Mouse (Mus musculus) neural tube, embryonic 10.5 days (tissue): ENCODE data around the gene Ehd3.
"Not testable (repeated sequence)": the region's sequence is repeated elsewhere in the genome, so short reads cannot be mapped to it uniquely, and the experiment has no call there.

Experiments
- DNase-seq: peaks from one replicate; pipeline ENCODE4 v3.0.0-alpha.2; 2017; ENCODE audit warnings: low spot score; ENCODE audit errors: extremely low spot score

Ehd3 gene

DNA sequence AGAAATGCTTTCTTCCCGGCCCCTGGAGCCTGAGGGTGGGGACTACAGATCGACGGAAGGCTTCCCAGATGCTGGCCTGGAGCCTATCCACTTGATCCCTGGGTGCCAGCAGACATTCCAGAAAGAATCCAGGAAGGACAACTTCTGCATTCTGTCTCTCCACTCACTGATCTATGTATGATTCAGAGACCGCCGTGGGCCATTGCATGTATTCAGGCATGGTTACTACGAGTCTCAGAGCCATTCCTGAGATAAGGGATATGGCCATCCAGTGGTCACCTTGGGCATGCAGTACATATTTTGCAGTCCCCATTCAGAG, 20.0 kb downstream of the Ehd3 start:
- no peak for DNase-seq

DNA sequence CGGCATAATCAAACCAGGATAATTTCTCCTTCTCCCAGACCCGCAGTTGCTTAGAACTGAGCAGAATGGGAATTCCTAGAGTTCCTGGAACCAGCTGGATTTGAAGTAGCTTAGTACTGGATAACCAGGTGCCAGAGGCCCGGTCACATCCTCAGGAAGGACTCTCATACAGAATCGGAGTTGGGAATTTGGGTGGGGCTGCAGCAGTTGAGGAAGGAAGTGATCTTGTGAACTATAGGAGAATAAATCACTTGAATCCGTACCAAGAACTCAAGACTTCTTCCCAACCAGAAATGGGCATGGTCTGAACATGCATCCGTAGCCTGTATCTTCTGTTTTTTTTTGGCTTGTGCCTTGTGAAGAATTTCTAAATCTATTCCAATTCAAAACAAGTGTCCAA, 22.2 kb downstream of the Ehd3 start:
- no peak for DNase-seq

DNA sequence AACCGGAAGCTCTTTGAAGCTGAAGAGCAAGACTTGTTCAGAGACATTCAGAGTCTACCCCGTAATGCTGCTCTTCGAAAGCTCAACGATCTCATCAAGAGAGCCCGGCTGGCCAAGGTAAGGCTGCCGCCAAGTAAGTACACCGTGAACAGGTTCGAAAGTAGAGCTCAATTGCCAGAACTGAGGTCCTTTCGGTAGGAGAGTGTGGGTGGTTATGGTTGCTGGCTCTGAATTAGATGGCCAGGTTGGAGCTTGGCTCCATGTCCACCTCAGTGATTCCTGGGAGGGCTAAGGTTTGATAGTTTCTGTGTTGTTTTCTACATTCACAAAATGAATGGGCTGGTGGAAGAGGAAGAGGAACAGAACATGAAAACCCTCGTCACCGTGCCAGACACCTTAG, 23.5 kb downstream of the Ehd3 start:
- no peak for DNase-seq

DNA sequence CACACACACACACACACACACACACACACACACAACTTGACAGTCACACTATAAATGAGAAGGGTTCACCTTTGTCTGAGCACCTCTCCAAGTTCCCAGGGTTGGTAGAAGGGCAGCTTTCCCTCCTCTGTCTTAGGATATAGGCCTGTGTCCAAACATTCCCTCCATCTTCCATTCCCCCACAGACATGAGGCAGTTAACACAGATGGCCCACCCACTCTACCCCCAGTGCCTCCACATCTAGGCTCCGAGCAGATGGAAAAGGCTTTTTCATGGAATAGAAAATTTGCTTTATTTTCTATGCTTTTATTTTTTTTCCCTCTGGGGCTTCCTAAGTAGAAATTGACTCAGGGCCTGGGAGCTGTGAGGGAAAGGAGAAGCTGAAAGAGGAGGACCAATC, 26.6 kb downstream of the Ehd3 start:
- no peak for DNase-seq

DNA sequence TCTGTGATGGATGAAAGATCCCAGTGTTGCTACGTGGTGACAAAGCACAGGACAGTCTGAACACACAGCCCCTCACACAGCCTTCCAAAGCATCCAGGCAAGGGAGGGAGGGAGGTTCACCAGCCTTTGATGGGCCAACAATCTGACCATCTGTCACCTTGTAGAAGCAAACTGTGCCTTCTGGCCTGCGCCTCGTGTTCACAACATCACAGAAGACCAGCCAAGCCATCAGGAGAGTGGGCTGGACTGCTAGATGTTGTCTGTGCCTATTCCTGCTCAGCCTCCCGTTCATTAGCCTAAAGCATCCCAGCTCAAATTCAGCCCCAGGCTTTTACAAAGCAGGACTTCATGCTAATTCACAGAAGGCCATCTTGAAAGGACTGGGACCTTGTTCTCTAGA, 27.5 kb downstream of the Ehd3 start:
- no peak for DNase-seq

DNA sequence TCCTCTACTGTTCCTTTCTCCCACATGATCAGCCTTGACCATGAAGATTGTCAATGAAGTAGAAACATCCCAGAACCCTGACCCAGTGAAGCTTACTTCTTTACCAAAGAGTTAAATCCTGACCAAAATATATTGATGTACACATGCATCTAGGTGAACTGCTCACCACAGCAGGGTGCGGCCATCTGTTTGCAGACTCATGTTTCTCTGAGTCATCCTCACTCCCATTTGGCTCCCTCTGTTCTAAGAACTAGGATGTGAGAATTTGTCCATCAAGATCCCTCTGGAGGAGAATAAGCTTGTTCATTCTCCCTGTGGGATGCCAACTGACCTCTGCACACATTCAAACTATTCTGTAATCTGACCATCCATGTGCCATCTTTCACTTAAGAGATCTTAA, 29.0 kb downstream of the Ehd3 start:
- no peak for DNase-seq

DNA sequence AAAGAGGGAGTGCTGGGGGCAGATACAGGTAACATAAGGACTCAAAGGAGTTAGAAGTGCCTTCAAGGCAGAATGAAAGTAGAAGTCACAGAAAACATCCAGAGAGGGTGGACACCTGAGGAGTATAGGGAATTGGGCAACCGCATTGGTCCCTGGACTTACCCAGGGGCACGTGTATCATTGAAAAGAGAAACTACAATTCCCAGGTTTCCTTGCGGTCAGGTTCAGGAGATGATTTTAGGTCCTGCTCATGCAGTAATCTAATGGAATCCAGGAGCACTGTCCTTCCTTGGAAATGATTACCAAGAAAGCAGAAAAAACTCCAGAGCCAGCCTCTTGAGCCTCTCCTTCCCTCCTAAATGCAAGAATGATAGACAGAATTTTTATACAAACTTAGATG, 29.5 kb downstream of the Ehd3 start:
- DNase-seq: no peak

DNA sequence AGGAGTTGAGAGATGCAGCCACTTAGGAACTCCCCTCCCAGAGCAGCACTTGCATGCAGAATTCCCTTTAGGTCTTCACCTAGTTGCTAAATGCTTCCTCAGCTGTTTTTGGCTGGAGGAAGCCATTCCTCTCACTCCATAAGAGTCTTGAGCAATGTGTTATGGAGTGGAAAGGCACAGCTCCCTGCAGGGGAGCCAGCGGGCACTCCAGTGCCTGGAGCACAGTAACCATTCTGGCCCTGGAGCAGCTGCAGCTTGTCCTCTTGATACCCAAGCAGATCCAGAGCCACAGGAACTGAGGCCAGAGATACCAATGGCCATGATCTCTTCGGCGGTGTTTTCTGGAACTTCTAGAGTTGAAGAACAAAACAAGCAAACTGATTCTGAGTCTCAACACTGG, 32.7 kb downstream of the Ehd3 start:
- DNase-seq: no peak

DNA sequence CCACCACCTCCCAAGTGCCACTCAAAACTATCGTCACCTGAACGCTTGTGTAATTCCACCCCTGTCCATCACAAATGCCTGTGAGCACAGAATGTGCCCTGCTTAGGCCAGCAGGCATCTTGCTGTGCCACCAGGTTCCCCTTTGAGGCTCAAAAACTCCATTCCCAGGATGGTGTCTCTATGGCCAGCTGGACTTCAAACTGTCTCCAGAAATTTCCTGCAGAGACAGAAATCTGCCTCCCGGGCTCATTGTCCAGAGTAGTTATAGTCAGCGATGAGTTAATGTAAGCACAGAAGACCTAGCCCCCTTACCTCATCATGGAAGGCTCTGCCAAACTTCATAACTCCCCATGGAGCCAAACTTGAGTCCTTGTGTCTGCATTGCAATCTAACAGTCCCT, 33.3 kb downstream of the Ehd3 start:
- no peak for DNase-seq

DNA sequence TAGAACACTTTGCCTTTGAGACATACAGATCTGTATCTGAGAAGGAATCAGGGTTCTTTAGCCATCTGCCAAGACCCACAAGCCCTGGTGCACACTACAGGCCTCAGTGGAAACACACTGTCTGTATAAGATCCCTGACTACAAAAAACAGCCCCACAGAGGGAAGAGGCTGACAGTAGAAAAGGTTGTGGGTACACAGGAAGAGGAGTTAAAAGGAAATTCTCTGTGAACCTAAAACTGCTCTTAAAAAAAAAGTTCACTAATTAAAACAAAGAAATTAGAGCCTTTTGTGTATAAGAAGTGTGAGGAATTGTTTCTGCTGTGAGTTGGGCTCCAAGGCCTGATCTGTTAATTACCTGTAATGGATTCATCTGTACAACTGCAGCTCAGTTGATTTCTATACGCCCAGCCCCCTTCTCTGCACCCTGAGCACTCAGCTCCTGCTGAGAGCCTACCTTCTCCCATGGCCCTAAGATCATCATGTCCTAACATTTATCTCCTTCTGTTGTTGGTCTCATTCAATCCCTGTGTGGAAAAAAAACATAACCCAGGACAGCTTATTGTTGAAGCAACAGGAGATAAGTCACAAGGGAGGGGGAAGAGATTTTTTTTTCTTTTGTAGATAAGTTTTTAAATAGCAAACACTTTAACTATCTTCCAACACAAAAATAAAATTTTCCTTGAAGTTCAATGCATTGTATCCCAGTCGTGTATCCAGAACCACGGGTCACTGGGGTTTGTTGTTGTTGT, 35.3 kb downstream of the Ehd3 start:
- DNase-seq: no peak

DNA sequence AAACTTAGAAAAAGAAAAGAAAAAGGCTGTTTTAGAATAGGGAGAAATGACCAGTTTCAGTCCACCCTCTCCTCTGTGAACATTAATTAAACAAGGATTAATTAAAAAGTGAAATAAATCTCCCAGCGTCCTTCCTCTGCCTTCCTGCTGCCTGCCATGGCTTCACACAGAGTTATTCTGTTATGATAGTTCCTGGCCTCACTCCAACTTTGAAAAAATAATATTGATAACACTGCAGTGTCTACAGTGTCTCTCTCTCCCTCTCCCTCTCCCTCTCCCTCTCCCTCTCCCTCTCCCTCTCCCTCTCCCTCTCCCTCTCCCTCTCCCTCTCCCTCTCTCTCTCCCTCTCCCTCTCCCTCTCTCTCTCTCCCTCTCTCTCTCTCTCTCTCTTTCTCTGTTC, 35.9 kb downstream of the Ehd3 start:
- DNase-seq: not testable (repeated sequence)

DNA sequence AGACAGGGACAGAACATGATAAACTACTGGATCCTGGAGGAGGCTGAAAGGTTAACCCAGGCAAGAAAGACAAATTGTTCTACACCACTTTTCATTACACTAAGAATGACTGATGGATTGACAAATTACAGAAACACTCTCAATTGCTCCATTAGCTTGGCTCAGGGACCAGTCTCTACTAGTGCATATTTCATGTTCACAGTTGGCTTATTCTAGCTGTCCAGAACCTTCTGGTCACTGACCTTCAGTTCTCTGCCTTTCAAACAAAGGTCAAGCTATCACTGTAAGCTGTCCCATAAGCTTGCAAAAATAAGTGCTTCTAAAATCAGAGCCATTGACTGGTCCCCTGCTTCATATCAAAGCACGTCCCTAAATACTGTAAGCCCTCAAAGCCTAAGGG, 39.0 kb downstream of the Ehd3 start:
- DNase-seq: no peak

DNA sequence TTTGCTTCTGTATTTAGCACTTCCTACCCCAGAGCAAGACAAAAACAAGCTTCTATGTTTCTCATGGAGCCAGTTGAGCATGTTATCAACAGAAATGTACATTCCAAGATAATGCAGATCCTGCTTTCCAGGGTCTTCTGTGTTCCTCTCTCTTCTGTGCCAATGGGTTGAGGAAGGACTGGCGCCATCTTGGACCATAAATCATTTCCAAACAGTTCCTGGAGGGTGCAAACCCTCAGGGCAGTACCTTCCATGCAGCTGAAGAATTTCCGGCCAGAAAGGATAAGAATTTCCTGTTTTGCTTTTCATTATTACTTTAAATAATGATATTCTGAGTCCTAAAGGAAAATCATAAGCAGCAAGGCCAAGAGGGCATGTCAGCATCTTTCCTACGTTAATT, 41.7 kb downstream of the Ehd3 start:
- no peak for DNase-seq

DNA sequence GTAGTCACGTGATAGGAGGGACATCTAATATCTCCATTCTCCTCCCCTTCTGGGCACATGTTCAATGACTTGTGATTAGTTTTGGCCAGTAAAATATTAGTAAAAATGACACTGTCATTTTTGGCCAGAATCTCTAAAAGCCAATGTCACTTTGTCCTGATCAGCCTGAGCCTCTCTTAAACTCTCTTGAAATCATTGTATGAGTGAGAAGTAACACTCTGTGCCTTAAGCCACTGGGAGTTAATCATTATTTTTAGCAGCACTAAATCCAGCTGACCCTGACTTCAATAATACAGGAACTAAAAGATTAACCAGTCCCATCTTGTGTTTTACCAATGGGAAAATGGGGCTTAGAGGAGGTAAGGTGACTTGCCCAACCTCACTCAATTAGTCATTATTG, 43.5 kb downstream of the Ehd3 start:
- DNase-seq: no peak

DNA sequence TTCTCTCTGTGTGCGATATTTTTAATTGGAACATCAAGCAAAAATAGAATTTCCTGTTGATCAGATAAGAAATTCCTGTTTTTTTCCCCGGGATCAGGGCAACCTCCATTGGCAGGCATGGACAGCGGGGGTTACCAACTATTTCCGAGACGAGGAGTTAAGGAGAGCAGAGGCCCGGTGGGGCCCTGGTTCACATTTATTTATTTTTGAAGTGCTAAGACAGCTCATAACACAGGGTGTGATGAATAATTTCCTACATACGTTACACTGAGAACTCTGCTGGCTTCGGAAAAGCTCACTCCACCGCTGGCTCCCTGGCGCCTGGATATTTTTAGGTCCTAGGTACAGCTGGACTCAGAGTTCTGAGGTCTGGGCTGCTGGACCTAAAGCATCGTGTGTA, 49.1 kb downstream of the Ehd3 start:
- no peak for DNase-seq

DNA sequence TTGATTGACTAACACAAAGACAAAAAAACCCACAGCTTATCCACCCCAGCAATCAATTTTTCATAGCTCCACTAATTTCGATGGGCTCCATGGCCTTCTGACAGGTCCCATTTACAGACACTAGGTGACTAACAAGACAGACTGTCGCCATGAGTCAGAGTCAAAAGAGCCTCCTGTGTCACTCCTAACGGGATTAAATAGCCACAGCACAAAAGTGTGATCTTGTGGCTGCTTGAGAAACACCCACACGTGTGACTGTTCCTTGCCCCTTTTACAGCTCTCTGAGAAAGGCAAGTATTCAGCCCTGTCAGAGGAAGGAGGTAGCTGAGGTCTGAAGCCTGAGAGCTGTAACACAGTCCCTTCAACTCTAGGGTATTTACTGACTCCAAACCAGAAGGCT, 49.8 kb downstream of the Ehd3 start:
- DNase-seq: no peak

DNA sequence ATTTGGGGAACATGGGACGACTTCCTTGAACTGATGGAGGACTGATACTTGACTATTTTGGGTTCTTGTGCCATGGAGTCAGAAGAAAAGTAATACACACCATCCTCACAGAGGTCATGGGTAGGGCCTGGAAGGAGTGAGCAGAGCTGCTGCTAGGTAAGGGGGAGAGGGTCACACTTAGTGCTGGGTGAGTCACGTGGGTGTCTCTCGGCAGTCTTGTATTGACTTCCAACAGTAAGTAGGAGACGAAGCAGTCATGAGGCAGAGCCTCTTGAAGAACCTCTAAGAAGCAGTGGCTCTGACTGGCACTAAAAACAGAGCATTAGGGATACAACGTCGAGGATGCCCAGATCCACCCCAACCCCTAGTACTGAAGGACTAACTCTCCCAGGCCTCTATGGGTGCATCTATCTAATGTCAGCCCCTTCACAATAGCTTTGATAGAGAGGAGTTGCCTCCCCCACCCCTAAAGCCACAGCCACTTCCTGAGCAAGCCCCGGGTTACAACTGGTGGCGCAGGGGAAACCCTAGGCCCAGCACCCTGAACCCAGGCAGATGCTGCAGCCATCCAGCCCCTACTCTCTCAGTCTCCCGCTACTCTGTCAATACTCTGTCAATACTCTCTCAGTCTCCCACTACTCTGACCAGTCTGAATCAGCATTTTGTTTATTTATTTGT, 65.2 kb downstream of the Ehd3 start:
- DNase-seq: no peak

DNA sequence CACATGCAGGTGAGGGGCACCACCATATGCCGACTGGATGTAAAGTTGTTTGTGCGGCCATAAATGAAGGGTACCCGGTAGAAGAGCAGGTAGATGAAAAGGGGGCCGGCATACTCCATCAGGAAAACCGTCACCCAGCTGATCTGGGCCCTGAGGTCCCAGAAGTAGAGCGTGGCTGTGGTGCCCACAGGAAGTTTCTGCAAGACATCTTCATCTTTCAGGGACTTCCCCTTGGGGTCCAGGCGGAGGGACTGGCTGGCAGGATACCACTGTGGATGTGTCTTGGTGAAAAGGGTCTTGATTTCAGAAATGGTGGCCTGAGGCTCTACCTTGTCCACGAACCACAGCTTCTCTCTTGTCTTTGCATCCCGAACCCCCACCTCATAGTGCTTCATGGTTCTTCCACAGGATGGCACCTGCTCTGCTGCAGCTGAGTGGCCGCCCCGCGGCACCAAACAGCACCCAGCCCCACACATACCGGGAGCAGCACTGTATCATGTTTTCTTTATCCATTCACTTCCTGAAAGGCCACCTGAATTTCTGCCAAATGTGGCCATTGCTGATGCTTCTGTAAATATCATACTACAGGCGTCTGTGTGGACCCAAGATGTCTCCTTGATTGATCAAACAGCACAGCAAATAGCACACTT, 67.1 kb downstream of the Ehd3 start:
- no peak for DNase-seq

DNA sequence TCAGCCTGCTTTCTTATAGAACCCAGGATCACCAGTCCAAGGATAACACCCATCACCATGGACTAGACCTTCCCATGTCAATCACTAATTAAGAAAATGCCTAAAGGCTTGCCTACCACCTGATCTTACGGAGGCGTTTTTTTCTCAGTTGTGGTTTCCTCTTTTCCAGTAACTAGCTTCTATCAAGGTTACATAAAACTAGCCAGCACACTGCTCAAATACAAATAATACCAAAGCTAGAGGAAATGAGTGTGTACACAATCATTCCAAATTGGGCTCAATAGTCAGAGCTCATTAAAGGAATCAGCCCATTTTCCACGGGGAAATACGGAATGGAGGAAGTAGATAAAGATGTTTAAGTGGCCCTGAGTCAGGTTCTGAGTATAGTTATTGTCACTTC, 71.3 kb downstream of the Ehd3 start:
- no peak for DNase-seq

DNA sequence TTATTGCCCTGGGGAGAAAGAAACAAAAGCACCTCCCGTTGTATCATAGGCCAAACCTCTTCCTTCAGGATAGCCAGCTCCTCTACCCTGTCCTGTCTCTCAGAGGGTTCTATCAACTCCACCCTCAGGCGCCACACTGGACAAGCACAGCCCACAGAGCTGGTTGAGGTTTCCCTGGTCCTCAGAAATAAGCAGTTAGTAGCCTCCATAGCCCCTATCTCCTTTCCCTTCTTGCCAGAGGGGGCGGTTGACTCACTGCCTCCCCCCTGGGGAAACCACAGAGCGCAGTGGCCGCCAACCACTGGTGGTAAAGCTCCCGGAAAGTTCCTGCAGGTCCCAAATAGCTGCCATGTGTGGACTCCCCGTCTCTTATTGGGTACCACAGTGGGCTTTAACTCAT, 71.7 kb downstream of the Ehd3 start:
- no peak for DNase-seq

DNA sequence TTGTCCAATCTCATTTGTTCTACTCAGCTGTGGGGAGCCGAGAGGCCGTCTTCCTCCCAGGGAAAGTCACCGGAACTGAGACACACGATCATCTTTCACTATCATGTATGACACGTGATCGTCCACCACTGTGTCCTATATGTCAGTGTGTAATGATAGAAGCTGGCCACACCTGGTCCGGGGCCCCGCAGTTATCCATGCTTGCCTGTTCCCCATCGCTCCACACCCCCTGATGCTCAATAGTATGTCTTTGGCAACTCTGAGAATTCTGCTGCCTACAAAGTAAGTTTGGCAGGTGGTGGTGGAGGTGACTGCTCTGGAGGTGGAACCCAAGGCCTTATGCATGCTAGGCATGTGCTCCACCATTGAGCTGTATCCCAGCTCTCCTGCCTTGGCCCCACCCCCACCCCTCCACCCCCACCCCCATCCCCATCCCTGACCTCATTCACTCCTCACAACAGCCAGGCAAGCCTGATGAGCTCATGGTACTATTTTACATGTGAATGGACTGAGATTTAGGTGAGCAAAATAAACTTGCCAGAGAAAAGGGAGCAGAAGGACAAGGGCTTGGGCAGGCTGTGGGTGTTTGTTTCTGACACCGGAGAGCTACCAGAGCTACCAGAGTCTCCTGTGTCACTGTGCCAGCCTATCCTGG, 75.5 kb downstream of the Ehd3 start:
- DNase-seq: no peak

DNA sequence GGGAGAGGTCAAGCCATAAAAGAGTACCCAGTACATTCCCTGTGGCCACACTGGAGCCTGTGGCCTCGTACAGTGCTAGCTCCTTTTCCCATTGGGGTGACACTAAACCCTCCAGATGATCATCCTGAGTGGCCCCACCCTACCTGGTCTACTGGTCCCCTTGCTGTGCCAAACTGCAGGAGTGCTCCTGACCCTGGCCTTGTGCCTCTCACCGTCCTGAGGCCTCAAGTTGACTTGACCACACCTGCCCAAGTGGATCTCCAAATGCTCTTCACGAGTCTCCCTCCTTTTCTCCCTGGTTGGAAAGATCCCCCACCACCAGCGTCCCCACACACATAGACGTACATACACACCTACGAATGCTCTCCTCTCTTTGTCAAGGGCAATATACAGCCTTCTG, 76.4 kb downstream of the Ehd3 start:
- no peak for DNase-seq

DNA sequence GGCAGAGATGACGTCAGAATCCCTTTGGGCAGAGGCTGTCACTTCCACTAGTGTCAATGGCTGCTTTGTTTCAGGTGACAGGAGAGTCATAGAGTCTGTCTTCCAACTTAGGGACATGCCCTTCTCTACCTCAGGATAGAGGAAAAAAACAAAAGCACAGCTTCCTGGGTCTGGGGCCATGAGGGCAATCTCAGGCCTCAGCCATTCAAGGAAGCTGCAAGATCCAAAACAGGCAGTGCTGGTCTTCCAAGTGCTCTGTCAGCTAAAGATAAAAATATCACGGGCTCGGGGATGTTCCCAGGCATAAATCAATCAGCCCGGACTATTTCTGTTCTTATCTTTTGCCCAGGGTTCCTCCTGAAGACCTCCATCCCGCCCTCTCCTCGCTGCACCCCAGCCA, 77.4 kb downstream of the Ehd3 start:
- no peak for DNase-seq
